Mouse (Mus musculus) olfactory bulb, adult 2 months (tissue): Measurements from ENCODE around the gene Tlr7.

Source experiments
- CTCF ChIP-seq: fragments of 200-500 bp; IDR thresholded peaks from 2 replicates; pipeline ENCODE4 v1.5.1; 2012; ENCODE audit warnings: low read depth, mild to moderate bottlenecking, low read length, moderate library complexity; ENCODE audit not compliant: insufficient read depth
- POLR2A ChIP-seq: fragments of 200-500 bp; IDR thresholded peaks from 2 replicates; pipeline ENCODE4 v1.6.1; 2012; ENCODE audit warnings: mild to moderate bottlenecking, low read depth, low read length, moderate library complexity; ENCODE audit not compliant: insufficient read depth

DNA sequence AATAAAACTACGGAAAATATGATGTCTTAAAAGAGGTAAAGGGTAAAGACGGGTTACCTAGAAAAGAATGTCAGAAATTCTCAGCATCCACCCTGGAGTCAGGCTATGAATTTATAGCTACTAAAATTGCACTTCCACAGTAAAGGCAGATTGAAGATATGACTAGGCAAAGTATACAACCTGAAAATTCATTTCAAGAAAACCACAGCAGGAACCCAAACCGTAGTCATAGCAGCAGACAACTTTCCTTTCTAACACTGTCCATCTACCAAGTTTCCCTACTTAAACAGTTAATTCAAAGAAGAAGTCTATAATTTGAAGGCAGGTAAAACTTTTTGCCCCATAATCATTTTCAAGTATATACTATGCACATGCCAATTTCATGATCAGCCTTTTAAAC is 25.6 kb upstream of the Tlr7 start:
- TF ChIP-seq POLR2A (no peak), CTCF (no peak)
